Mouse (Mus musculus) B cell, adult 2 months (primary cell): ENCODE results near the gene Slc35e3.
"Not testable (repeated sequence)": the region's sequence is repeated elsewhere in the genome, so short reads cannot be mapped to it uniquely, and the experiment has no call there.

Experiments used
- DNase-seq, 2 experiments: peaks; one replicate each; pipeline ENCODE4 v3.0.0; 2022

Gene Slc35e3

GRCm38 (mm10) chr10:117731244-117732101 is 14.7 kb downstream of the Slc35e3 start:
- peak; percentile 32 to 46 for DNase-seq

GRCm38 (mm10) chr10:117730637-117731203 is 15.4 kb downstream of the Slc35e3 start:
- DNase-seq: no peak

GRCm38 (mm10) chr10:117730140-117730539 is 16.0 kb downstream of the Slc35e3 start:
- DNase-seq: no peak

- DNase-seq: no peak
These were observed 16.9 kb downstream of the Slc35e3 start for GRCm38 (mm10) chr10:117729139-117729814.

- DNase-seq: no peak
These were observed 17.6 kb downstream of the Slc35e3 start for GRCm38 (mm10) chr10:117728574-117728973.

- DNase-seq: no peak
These were observed 18.6 kb downstream of the Slc35e3 start for GRCm38 (mm10) chr10:117727518-117728110.

- DNase-seq: no peak
These were observed 19.2 kb downstream of the Slc35e3 start for GRCm38 (mm10) chr10:117726888-117727385.

GRCm38 (mm10) chr10:117726350-117726749 is 19.8 kb downstream of the Slc35e3 start:
- DNase-seq: no peak

- no peak for DNase-seq
These were observed 20.5 kb downstream of the Slc35e3 start for GRCm38 (mm10) chr10:117725671-117726070.

- no peak for DNase-seq
These were observed 21.3 kb downstream of the Slc35e3 start for GRCm38 (mm10) chr10:117724804-117725361.

GRCm38 (mm10) chr10:117724136-117724718 is 21.9 kb downstream of the Slc35e3 start:
- DNase-seq: no peak

GRCm38 (mm10) chr10:117718161-117719119 is 27.7 kb downstream of the Slc35e3 start:
- DNase-seq: no peak

- no peak for DNase-seq
These were observed 28.6 kb downstream of the Slc35e3 start for GRCm38 (mm10) chr10:117717583-117717982.

- DNase-seq: no peak
These were observed 29.5 kb downstream of the Slc35e3 start for GRCm38 (mm10) chr10:117716686-117717085.

- not testable (repeated sequence) for DNase-seq
These were observed 30.5 kb downstream of the Slc35e3 start for GRCm38 (mm10) chr10:117715654-117716053.

- no peak for DNase-seq
These were observed 31.2 kb downstream of the Slc35e3 start for GRCm38 (mm10) chr10:117714928-117715500.

GRCm38 (mm10) chr10:117714048-117714545 is 32.1 kb downstream of the Slc35e3 start:
- DNase-seq: no peak

GRCm38 (mm10) chr10:117713466-117713865 is 32.7 kb downstream of the Slc35e3 start:
- no peak for DNase-seq

GRCm38 (mm10) chr10:117712871-117713270 is 33.3 kb downstream of the Slc35e3 start:
- DNase-seq: no peak

- no peak for DNase-seq
These were observed 33.9 kb downstream of the Slc35e3 start for GRCm38 (mm10) chr10:117712191-117712754.
